Mouse (Mus musculus) heart, adult 18-20 months (tissue): Measurements from ENCODE around the gene Zfp689. TPM values are rescaled to one million over a fixed set of nuclear protein-coding genes. Genes with fewer than 3 reads are reported as not detected.
"Not testable (repeated sequence)": the region's sequence is repeated elsewhere in the genome, so short reads cannot be mapped to it uniquely, and the experiment has no call there.

Experiments used
- DNase-seq, 2 experiments: peaks; one replicate each; pipeline ENCODE4 v3.0.0; 2021 to 2022; ENCODE audit warnings: mixed read lengths in 1 of 2
- long read RNA-seq, 2 experiments: library from polyadenylated mRNA; stranded (forward); transcript quantifications; one replicate each; pipeline ENCODE4 v2.0.0; 2021
- total RNA-seq, 2 experiments: library from RNA; stranded (reverse); gene quantifications; 2 replicates each; pipeline ENCODE4 v1.2.3; 2021

Zfp689 gene
- 1 to 10 TPM; 1.3 TPM for total RNA-seq
- long read RNA-seq, experiment 1: 0 reads
- long read RNA-seq, experiment 2: 0 reads

- DNase-seq: peak; percentile 97 to 98
Observed at GRCm38 (mm10) chr7:127448521-127449300, at the start of gene Zfp689. Gene Zfp689 (minus strand): TSS chr7:127449158.

GRCm38 (mm10) chr7:127498407-127498806 is 49.4 kb upstream of the Zfp689 start:
- DNase-seq: peak; percentile 45 to 50

- DNase-seq: no peak
Observed at GRCm38 (mm10) chr7:127497382-127497781, 48.4 kb upstream of the Zfp689 start.

- no peak for DNase-seq
Observed at GRCm38 (mm10) chr7:127494648-127495047, 45.7 kb upstream of the Zfp689 start.

GRCm38 (mm10) chr7:127491846-127492245 is 42.9 kb upstream of the Zfp689 start:
- DNase-seq: no peak

- DNase-seq: no peak
Observed at GRCm38 (mm10) chr7:127489982-127490381, 41.0 kb upstream of the Zfp689 start.

GRCm38 (mm10) chr7:127488364-127488763 is 39.4 kb upstream of the Zfp689 start:
- not testable (repeated sequence) for DNase-seq

- no peak for DNase-seq
Observed at GRCm38 (mm10) chr7:127485416-127485815, 36.5 kb upstream of the Zfp689 start.

- peak in 1 of 2 experiments; percentile 33 for DNase-seq
Observed at GRCm38 (mm10) chr7:127480321-127480720, 31.4 kb upstream of the Zfp689 start.

- peak; percentile 49 for DNase-seq
Observed at GRCm38 (mm10) chr7:127479318-127480225, 30.6 kb upstream of the Zfp689 start.

- DNase-seq: peak; percentile 98 to 99
Observed at GRCm38 (mm10) chr7:127478635-127479317, 29.8 kb upstream of the Zfp689 start, which contains the start of gene Fbrs. Gene Fbrs (plus strand): TSS chr7:127479199.

GRCm38 (mm10) chr7:127477687-127478634 is 29.0 kb upstream of the Zfp689 start:
- peak; percentile 99 to 100 for DNase-seq

GRCm38 (mm10) chr7:127476855-127477254 is 27.9 kb upstream of the Zfp689 start:
- no peak for DNase-seq

GRCm38 (mm10) chr7:127476336-127476735 is 27.4 kb upstream of the Zfp689 start:
- no peak for DNase-seq

- no peak for DNase-seq
Observed at GRCm38 (mm10) chr7:127475186-127475740, 26.3 kb upstream of the Zfp689 start.

GRCm38 (mm10) chr7:127474378-127475070 is 25.6 kb upstream of the Zfp689 start:
- no peak for DNase-seq

GRCm38 (mm10) chr7:127473705-127474104 is 24.7 kb upstream of the Zfp689 start:
- no peak for DNase-seq

GRCm38 (mm10) chr7:127472060-127472459 is 23.1 kb upstream of the Zfp689 start:
- DNase-seq: no peak

- DNase-seq: no peak
Observed at GRCm38 (mm10) chr7:127471646-127472010, 22.7 kb upstream of the Zfp689 start.
